Mouse (Mus musculus) intestine, postnatal 0 days (tissue): ENCODE measurements around the gene Slc43a2. TPM values are rescaled to one million over a fixed set of nuclear protein-coding genes. Genes with fewer than 3 reads are reported as not detected.

Experiments used
- ATAC-seq: fragments of 200-750 bp; cut with Nextera tagmentation; 2 replicates; pipeline ENCODE4 v1.8.0; 2017; ENCODE audit warnings: mild to moderate bottlenecking, moderate TSS enrichment, moderate library complexity
- H3K27ac ChIP-seq: fragments of 300-500 bp; sonication (generic); 2 replicates; pipeline ENCODE4 v1.5.1; 2014; ENCODE audit warnings: mild to moderate bottlenecking, low read depth, low read length, moderate library complexity
- H3K27me3 ChIP-seq: fragments of 300-500 bp; sonication (generic); replicated peaks from 2 replicates; pipeline ENCODE4 v1.6.1; 2014; ENCODE audit warnings: low read length, mixed read lengths; ENCODE audit not compliant: control insufficient read depth, insufficient read depth
- H3K36me3 ChIP-seq: fragments of 300-500 bp; sonication (generic); 2 replicates; pipeline ENCODE4 v1.6.1; 2014; ENCODE audit warnings: mild to moderate bottlenecking, moderate library complexity; ENCODE audit not compliant: control insufficient read depth, insufficient read depth
- H3K4me1 ChIP-seq: fragments of 300-500 bp; sonication (generic); replicated peaks from 2 replicates; pipeline ENCODE4 v1.6.1; 2014; ENCODE audit warnings: antibody characterized with exemption, low read length, mixed read lengths; ENCODE audit not compliant: control insufficient read depth, insufficient read depth
- H3K4me2 ChIP-seq: fragments of 300-500 bp; sonication (generic); replicated peaks from 2 replicates; pipeline ENCODE4 v1.6.1; 2014; ENCODE audit warnings: low read depth, mild to moderate bottlenecking, moderate library complexity
- H3K4me3 ChIP-seq: fragments of 300-500 bp; sonication (generic); 2 replicates; pipeline ENCODE4 v1.5.1; 2014; ENCODE audit warnings: low read depth, low read length
- H3K9ac ChIP-seq: fragments of 300-500 bp; sonication (generic); 2 replicates; pipeline ENCODE4 v1.6.1; 2014; ENCODE audit warnings: mild to moderate bottlenecking, low read depth, low read length
- H3K9me3 ChIP-seq: fragments of 300-500 bp; sonication (generic); 2 replicates; pipeline ENCODE4 v1.6.1; 2016; ENCODE audit warnings: mixed run types; ENCODE audit not compliant: control insufficient read depth
- CTCF ChIP-seq: sonication (generic); IDR thresholded peaks from 2 replicates; pipeline ENCODE4 v1.5.1; 2016; ENCODE audit warnings: low read depth, mild to moderate bottlenecking, control low read depth, antibody characterized with exemption, moderate library complexity
- WGBS: fragments of 180-500 bp; shearing (Covaris S2); extraction: QIAGEN DNeasy Blood & Tissue Kit; methylation state at CpG from one replicate; pipeline ENCODE4 v1.1.7; 2014; 5-methylcytosine and 5-hydroxymethylcytosine counted together
- polyA plus RNA-seq: library from polyadenylated mRNA; unstranded; fragments of >200 nt; fragmentation: Nextera tagmentation; extraction: Ambion mirVana; gene quantifications from 2 replicates; pipeline ENCODE4 v1.2.1, GENCODE M21; 2015

Slc43a2 gene
- polyA plus RNA-seq, 1 experiment from 2014 or later, result 46.4 TPM

GRCm38 (mm10) chr11:75508162-75508561 is 23.3 kb upstream of the Slc43a2 start:
- Histone ChIP-seq H3K4me3 (no peak overlapping the region), H3K9ac (no peak overlapping the region), H3K4me2 (no peak overlapping the region), H3K27me3 (no peaks in the 10 kb centered on the region), H3K9me3 (no peaks in the 10 kb centered on the region), H3K36me3 (peaks cover 57% of the 10 kb centered on the region), H3K27ac (no peak overlapping the region), H3K4me1 (no peaks in the 10 kb centered on the region; the same call in 1 of the 2 replicates)
- WGBS, result 94% methylated on average over 4 of the region's 4 CpGs
- no peak for ATAC-seq
- no peak for TF ChIP-seq CTCF

GRCm38 (mm10) chr11:75508904-75509303 is 22.6 kb upstream of the Slc43a2 start:
- TF ChIP-seq CTCF, result no peak
- H3K36me3 ChIP-seq, result peaks cover 50% of the 10 kb centered on the region
- H3K4me1 ChIP-seq, result no peaks in the 10 kb centered on the region; the same call in 1 of the 2 replicates
- no peak overlapping the region for H3K4me3 ChIP-seq
- no peak overlapping the region for H3K4me2 ChIP-seq
- 0 out of 2 replicates have a peak overlapping the region, but pooled peaks have one; percentile 41 for H3K27ac ChIP-seq
- 0 out of 2 replicates have a peak overlapping the region, but pooled peaks have one; percentile 7 for H3K9ac ChIP-seq
- no peaks in the 10 kb centered on the region for H3K9me3 ChIP-seq
- ATAC-seq, result no peak
- no peaks in the 10 kb centered on the region for H3K27me3 ChIP-seq
- 48% methylated on average over 8 of the region's 8 CpGs for WGBS

GRCm38 (mm10) chr11:75509741-75510626 is 21.5 kb upstream of the Slc43a2 start, which contains the start of gene Rilp:
Rilp (plus strand) TSS chr11:75510094.
- H3K9ac ChIP-seq, result peak within 1 kb of the TSS; percentile 60
- H3K4me1 ChIP-seq, result no peaks in the 10 kb centered on the region; the same call in 1 of the 2 replicates
- H3K9me3 ChIP-seq, result no peaks in the 10 kb centered on the region
- peak within 1 kb of the TSS; percentile 91 for H3K27ac ChIP-seq
- 1% methylated on average over 43 of the region's 43 CpGs for WGBS
- H3K27me3 ChIP-seq, result no peaks in the 10 kb centered on the region
- TF ChIP-seq CTCF, result peak; percentile 42
- H3K4me3 ChIP-seq, result peak within 1 kb of the TSS; percentile 41
- peak within 1 kb of the TSS; percentile 83 for H3K4me2 ChIP-seq
- peak; percentile 71 for ATAC-seq
- H3K36me3 ChIP-seq, result peaks cover 39% of the 10 kb centered on the region

- Histone ChIP-seq H3K4me2 (peak overlapping the region; percentile 83), H3K36me3 (peaks cover 34% of the 10 kb centered on the region), H3K27me3 (no peaks in the 10 kb centered on the region), H3K4me1 (no peaks in the 10 kb centered on the region; the same call in 1 of the 2 replicates), H3K27ac (peak overlapping the region; percentile 91), H3K9me3 (no peaks in the 10 kb centered on the region), H3K9ac (peak overlapping the region; percentile 60), H3K4me3 (peak overlapping the region; percentile 41)
- ATAC-seq, result peak; percentile 82
- 1% methylated on average over 24 of the region's 24 CpGs for WGBS
- peak; percentile 99 for TF ChIP-seq CTCF
Measured at GRCm38 (mm10) chr11:75510627-75510993, 20.9 kb upstream of the Slc43a2 start.

- H3K4me2 ChIP-seq, result no peak overlapping the region
Measured at GRCm38 (mm10) chr11:75511213-75511612, 20.3 kb upstream of the Slc43a2 start.

GRCm38 (mm10) chr11:75512301-75513018 is 19.0 kb upstream of the Slc43a2 start:
- Histone ChIP-seq H3K9ac (no peak overlapping the region), H3K9me3 (no peaks in the 10 kb centered on the region), H3K4me3 (no peak overlapping the region), H3K4me1 (no peaks in the 10 kb centered on the region; the same call in 1 of the 2 replicates), H3K4me2 (no peak overlapping the region), H3K36me3 (peaks cover 18% of the 10 kb centered on the region), H3K27ac (no peak overlapping the region), H3K27me3 (no peaks in the 10 kb centered on the region)
- no peak for ATAC-seq
- TF ChIP-seq CTCF, result no peak
- 82% methylated on average over 9 of the region's 9 CpGs for WGBS

More at GRCm38 (mm10) chr11:75511213-75511612, 20.3 kb upstream of the Slc43a2 start:
- Histone ChIP-seq H3K27ac (no peak overlapping the region), H3K36me3 (peaks cover 28% of the 10 kb centered on the region), H3K9ac (no peak overlapping the region), H3K4me1 (no peaks in the 10 kb centered on the region; the same call in 1 of the 2 replicates), H3K4me3 (no peak overlapping the region), H3K9me3 (no peaks in the 10 kb centered on the region), H3K27me3 (no peaks in the 10 kb centered on the region)
- no peak for TF ChIP-seq CTCF
- no peak for ATAC-seq
- WGBS, result 78% methylated on average over 6 of the region's 6 CpGs
